Mouse (Mus musculus) cerebellum, postnatal 10 days (tissue): Measurements from ENCODE around the gene Adgrf5.
"Not testable (repeated sequence)": the region's sequence is repeated elsewhere in the genome, so short reads cannot be mapped to it uniquely, and the experiment has no call there.

Source experiments
- DNase-seq, 2 experiments: peaks; one replicate each; pipeline ENCODE4 v3.0.0; 2021; ENCODE audit warnings: mixed read lengths in 2 of 2

The Adgrf5 gene

DNA sequence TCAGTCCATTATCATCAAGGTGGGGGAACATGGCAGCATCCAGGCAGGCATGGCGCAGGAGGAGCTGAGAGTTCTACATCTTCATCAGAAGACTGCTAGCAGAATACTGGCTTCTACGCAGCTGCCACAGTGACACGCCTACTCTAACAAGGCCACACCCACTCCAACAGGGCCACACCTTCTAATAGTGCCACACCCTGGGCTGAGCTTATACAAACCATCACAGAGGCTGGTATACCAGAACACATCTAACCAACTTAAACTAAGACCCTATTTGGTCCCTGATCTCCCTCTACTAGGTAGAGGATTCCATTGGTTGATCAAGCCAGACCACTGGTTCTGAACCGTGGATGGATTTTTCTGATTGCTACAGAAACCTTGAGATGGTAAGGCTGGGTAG lies 112.3 kb downstream of the Adgrf5 start:
- no peak for DNase-seq

DNA sequence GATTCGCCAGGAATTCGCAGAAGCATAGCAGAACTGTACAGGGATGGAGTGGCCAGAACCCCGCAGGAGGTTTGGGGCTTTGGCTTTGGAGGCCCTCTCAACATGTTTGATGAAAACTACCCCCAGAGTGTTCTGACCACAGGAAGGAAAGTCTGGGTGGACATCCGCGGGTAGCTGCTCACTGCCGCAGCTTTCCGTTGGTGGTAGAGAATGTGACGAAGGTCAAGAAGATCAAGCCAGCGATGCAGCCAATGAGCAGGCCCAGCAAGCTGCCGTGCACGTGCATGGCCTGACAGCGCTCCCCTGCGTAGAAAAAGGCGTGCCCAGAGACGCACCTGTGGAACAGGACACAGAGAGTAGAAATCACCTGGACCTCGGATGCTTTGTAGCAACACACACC lies 114.5 kb downstream of the Adgrf5 start:
- DNase-seq, result no peak

DNA sequence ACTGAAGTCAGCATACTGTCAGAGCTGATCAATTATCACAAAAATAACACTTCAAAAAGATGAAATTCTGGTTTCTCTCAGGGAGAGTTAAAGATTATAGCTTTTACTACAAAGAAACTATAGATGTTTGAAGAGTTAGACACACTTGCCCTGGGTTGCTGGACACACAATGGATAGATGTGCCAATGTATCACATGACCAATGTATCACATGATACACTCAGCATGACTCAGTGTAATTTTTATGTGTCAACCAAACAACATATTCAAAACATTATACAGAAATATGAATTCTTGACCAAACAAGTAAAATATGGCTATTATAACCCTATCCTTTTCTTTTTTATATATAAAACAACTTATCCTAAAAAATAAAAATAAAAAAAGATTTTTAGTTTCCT lies 117.4 kb downstream of the Adgrf5 start:
- DNase-seq, result no peak

DNA sequence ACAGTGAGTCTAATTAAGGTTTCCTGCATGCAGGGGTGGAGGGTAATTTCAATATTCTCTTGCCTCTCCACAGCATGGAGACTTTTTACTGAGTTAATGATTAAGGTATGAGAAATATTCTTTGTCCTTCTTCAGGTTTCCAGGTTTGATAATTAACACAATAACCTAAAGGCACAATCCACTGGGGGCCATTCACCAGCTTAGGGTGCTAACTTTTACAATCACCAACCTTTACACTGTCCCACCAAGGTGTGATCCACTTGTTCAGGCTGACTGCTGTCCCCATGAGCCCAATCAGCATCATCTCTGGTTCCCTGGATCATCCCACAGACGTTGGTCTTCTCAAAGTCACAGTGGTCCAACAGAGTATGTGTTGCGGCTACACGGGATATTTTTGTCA lies 125.7 kb downstream of the Adgrf5 start:
- no peak for DNase-seq

DNA sequence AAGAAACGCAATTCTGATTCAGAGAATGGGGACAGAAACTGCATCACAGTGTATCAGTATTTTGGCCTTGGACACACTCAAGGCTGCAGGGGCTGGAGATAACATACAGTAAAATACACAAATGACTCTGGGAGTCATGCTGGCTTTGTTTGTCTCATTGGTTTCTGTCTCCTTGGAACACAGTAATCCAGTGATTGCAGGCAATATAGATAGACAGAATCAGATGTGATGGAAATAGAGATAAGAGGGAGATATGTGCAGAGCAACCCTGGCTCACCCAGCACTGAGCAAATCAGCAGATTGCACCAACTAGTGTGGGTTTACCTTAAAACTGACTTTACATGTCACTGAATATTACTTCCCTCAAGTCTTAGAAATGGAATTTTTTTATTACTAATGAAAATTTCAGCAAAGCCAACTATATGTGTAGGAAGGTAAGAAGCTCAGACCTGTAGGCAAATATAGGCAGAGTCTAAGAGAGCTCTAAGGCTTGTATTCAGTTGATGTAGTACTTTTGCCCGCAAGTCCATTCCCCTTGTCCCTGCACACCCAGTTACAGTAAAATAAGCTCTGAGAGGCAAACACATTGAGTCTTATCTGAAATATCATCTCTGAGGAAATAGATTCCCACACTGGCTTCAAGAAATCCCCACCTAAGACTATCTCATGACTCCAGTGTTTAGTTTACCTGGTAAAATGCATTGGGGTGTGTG lies 128.3 kb downstream of the Adgrf5 start:
- DNase-seq, result no peak

DNA sequence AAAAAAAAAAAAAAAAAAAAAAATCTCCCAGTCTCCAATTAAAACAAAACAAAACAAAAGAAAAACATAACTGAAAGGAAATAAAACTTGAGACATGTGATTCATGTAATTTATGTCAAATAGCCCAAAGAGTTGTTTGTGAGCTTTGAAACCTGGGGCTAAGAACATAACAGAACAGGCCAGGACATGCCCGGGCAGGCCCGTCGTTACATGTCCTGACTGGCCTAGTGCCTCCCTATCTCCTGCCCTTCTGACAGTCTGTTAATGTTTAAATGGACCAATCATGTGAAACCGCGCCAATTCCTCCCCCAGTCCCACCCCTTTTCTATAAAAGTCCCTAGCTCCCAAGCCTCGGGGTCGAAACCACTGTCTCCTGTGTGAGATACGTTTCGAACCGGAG lies 130.1 kb downstream of the Adgrf5 start:
- DNase-seq, result not testable (repeated sequence)

DNA sequence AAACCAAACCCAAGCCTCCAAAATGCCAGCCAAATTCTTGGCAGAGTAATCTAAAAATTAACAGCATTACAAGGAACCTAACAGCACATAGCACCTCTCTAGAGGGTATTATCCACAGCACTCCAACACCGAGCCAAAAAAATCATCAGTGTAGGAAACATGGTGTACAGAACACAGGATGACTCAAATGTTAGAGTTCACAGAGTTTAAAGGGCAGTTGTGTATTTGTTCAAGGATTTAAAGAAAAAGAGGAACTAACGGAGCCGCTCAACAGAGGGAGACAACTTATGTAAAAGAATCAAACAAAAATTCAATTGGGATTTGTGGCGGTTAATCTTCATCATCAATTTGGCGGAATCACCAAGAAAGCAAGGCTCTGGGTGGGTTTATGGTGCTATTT lies 135.3 kb downstream of the Adgrf5 start:
- no peak for DNase-seq

DNA sequence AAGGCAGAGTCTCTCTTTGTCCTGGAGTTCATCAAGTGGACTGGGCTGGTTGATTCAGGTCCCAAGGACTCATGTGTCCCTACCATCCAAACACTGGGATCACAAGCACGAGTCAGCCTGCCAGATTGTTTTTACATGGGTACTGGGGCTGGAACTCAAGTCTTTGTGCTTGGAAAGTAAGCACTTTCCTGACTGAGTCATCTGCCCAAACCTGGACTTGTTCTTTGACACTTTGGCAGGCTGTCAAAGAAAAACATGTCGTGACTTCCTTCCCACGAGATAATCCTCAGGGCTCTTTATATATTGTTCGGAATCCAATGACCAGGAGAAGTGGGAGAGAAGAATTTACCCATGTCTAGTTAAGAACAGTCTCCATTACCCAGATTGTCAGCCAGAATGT lies 137.3 kb downstream of the Adgrf5 start:
- DNase-seq, result no peak

DNA sequence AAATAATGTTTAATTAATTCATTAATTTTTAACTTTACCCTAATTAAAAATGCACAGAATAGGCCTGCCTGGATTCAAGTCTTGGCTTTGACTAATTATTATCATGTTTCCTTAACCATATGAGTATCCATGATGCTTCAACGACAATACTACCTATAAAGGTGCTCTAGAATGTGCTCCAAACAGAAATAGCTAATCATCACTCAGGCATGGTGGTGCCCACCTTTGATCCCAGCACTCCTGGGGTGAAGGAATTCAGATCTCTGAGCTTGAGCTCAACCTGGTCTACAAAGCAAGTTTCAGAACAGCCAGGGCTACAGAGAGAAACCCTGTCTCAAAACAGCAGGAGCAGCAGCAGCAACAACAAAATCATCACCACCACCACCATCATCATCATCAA lies 140.3 kb downstream of the Adgrf5 start:
- DNase-seq, result no peak

DNA sequence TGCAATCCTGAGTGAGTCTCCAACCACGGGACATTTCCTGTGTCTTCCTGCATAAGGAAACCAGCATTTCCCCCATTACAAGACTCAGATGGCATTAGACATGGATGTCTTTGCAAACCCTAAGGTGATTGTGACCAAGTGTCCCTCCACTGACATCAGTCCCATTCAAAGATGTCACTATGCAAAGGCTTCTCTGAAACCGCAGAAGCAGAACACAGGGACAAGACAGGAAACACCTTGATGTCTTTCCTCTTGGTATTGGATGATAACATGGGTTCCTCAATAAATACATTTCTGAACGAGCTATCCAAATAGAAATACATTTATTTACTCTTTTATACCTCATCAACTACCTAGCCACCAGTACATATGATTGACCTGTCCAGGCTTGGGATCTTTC lies 141.0 kb downstream of the Adgrf5 start:
- DNase-seq, result no peak

DNA sequence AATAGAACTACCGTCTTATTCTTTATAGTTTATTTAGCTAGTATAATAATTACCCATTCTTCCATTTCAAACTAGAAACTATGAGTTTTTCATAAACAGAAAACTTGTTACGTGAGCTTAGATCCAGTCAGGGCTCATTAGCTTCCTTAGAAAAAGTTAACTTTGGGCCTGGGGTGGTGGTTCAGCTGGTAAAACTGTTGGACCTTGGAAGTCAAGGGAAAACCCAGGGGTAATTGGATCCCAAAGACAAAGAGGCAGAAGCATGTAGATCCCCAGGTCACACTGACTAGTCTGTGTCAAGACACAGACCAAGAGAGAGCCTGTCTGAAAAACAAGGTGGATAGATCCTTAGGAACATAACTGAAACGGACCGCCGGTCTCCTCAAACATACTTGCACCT lies 141.4 kb downstream of the Adgrf5 start:
- DNase-seq, result no peak

DNA sequence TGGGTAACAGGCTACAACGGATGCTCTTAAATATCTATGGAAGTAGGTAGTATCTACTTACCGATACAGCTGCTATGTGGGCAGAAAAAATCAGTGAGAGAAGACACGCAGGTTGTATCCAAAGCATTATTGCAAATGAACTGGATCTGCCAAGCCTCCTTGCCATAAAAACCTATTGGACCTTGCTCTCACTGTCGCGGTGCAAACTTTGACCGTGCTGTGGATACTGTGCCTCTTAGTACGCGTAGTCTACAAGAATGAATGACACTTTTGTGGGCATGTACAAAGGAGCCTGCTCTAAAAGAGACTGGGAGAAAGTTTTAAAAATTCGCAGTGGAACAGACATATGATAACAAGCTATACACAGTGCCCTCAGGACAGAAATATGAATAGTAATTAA lies 142.3 kb downstream of the Adgrf5 start, which contains the start of gene Mep1a:
Mep1a (minus strand) TSS at position 221 of the 400 bp plus-strand sequence.
- no peak for DNase-seq

DNA sequence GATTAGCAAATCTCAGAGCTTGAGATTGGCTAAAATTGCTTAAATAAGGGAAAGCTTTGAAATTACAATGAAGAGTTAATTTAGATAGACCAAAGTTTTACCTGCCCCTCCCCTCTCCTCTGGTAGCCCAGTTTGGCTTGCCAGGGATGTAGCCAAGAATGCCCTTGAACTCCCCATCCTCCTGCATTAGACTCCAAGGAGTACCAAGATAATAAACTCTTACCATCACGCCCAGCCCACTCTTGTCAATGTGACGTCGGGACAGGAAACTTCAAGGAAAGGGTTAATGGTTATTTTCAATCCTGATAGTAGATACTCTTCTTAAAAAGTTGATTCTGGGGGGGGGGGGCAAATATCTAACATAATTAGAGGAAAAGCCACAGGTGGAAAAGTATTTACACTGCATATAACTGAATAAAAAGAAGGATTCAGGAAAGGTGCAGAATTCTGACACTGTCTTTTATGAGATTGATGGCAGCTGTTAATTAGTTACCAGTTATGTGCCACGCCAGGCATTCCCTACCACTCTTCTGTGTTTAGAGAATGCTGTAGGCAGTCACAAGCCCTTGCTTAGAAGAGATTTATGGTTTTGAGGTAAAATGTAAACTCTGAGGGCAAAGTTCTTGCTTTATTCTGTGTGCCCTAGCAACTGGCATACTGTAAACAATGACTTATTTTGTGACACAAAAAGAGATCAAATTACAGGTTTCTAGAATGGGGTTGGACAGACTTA lies 143.8 kb downstream of the Adgrf5 start:
- DNase-seq, result no peak

DNA sequence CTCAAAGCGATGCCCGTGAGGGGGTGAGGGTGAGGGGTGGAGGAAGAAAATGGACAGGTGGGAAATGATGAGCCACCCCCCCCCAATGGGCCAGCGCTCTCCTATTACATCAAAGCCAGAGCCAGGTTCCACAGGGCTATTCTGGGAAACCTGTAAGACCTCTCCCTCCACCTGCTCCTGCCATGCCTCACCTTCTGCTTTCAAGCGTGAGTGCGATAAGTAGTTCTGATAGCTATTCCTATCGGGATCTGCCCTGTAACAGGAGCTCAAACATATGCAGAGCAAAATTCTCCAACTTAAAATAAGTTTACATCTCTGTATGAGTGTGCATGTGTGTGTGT lies 144.3 kb downstream of the Adgrf5 start:
- DNase-seq, result no peak
